Mouse (Mus musculus) bone marrow, adult 2 months (tissue): ENCODE data around the gene Cfap57.

ENCODE experiments used
- CTCF ChIP-seq: fragments of 200-500 bp; IDR thresholded peaks from 2 replicates; pipeline ENCODE4 v1.5.1; 2011; ENCODE audit warnings: low read length, control low read depth; ENCODE audit not compliant: control insufficient read depth, insufficient read depth
- POLR2A ChIP-seq: fragments of 200-500 bp; IDR thresholded peaks from 2 replicates; pipeline ENCODE4 v1.6.1; 2011; ENCODE audit warnings: low read depth, mild to moderate bottlenecking, control low read depth, low read length, borderline replicate concordance; ENCODE audit not compliant: control insufficient read depth

DNA sequence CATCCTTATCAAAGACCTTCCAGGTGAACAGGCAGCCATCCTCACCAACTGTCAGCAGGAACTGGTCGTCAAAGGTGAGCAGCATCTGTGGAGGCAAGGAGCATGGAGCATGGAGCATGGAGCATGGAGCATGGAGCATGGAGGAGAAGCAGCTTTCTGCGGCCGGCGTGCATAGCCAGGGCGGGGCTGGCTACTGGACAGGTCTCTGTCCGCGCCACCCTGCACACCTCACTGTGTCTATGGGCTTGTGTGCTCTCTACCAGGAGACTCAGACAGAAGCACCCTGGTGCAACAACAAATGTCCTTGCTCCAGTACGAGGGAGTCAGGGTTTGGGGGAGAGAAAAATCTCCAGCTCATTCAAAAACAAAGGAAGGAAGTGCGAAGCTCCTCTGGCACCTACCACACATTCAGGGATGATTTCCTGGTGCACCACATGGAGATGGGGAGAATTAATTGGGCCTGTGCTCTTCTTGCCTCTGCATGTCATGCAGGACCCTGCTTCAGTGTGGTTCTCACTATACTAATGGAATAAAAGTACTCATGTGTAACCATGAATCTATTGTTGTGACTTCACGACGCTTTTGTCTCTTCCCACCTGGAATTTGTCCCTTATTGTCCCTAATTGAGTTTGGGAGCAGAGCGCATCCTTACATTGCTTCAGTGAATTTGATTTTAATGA, 31.4 kb downstream of the Cfap57 start:
- TF ChIP-seq CTCF (no peak), POLR2A (no peak)
